Mouse (Mus musculus): ENCODE results near the gene Ankrd42. TPM values are rescaled to one million over a fixed set of nuclear protein-coding genes. Genes with fewer than 3 reads are reported as not detected.

Ankrd42 gene
- polyA plus RNA-seq, 2 experiments, result 3.4 to 4.8 TPM

- H3K9me3 ChIP-seq (ENCODE audit: control insufficient read depth, low read length), result no peaks in the 10 kb centered on the region
- no peak for DNase-seq (ENCODE audit: low spot score)
- peaks cover 55% of the 10 kb centered on the region for H3K36me3 ChIP-seq (ENCODE audit: control insufficient read depth, insufficient read depth, low read length)
- no peaks in the 10 kb centered on the region for H3K4me1 ChIP-seq (ENCODE audit: control insufficient read depth, insufficient read depth, low read length)
- H3K27me3 ChIP-seq (ENCODE audit: control insufficient read depth, insufficient read depth, low read length), result no peaks in the 10 kb centered on the region
- H3K4me2 ChIP-seq (replicated peaks; ENCODE audit: low read depth, low read length, severe bottlenecking), result no peak overlapping the region
- H3K27ac ChIP-seq (replicated peaks; ENCODE audit: low read depth, low read length), result no peak overlapping the region
- WGBS, result 86% methylated on average over 7 of the region's 7 CpGs
- H3K4me3 ChIP-seq (replicated peaks; ENCODE audit: low read length), result no peak overlapping the region
- TF ChIP-seq POLR2A (IDR thresholded peaks at IDR 0.05; ENCODE audit: borderline replicate concordance, extremely low read depth, insufficient read depth, insufficient read length), result no peak
- ATAC-seq (ENCODE audit: low FRiP score, low read depth), result no peak
- H3K9ac ChIP-seq (ENCODE audit: low read depth, low read length, severe bottlenecking), result no peak overlapping the region
Observed at GRCm38 (mm10) chr7:92647790-92648189, 10.8 kb upstream of the Ankrd42 start.

DNA sequence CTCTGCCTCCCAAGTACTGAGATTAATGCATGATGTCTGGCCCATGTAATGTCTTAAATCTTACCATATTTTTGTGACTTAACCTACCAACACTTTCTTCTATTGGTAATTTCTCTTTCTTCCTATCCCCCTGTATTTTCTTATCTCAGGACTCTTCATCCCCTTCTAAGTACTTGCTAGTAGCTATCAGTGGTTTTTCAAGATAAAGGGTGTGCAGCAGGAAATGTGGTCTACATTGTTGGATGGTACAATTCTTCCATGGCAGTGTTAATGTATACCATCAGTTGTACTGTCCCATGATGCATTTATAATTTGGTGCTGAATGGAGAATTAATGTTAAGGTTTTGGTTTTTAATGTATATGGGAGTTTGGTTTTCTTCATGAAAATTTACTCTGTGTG lies 5.4 kb upstream of the Ankrd42 start:
- Histone ChIP-seq H3K36me3 (ENCODE audit: control insufficient read depth, insufficient read depth, low read length) (peaks cover 39% of the 10 kb centered on the region), H3K27me3 (ENCODE audit: control insufficient read depth, insufficient read depth, low read length) (no peaks in the 10 kb centered on the region), H3K27ac (replicated peaks; ENCODE audit: low read depth, low read length) (no peak overlapping the region), H3K9ac (ENCODE audit: low read depth, low read length, severe bottlenecking) (no peak overlapping the region), H3K4me3 (replicated peaks; ENCODE audit: low read length) (no peak overlapping the region), H3K9me3 (ENCODE audit: control insufficient read depth, low read length) (no peaks in the 10 kb centered on the region), H3K4me2 (replicated peaks; ENCODE audit: low read depth, low read length, severe bottlenecking) (no peak overlapping the region), H3K4me1 (ENCODE audit: control insufficient read depth, insufficient read depth, low read length) (peaks cover 3% of the 10 kb centered on the region; the same call in 1 of the 2 replicates)
- TF ChIP-seq POLR2A (IDR thresholded peaks at IDR 0.05; ENCODE audit: borderline replicate concordance, extremely low read depth, insufficient read depth, insufficient read length), result no peak
- ATAC-seq (ENCODE audit: low FRiP score, low read depth) (no peak), DNase-seq (ENCODE audit: low spot score) (no peak)

GRCm38 (mm10) chr7:92638050-92638449 lies 1.1 kb upstream of the Ankrd42 start:
- Histone ChIP-seq H3K9ac (ENCODE audit: low read depth, low read length, severe bottlenecking) (no peak overlapping the region), H3K27me3 (ENCODE audit: control insufficient read depth, insufficient read depth, low read length) (no peaks in the 10 kb centered on the region), H3K36me3 (ENCODE audit: control insufficient read depth, insufficient read depth, low read length) (peaks cover 10% of the 10 kb centered on the region; the same call in 1 of the 2 replicates), H3K4me2 (replicated peaks; ENCODE audit: low read depth, low read length, severe bottlenecking) (peak overlapping the region; percentile 66), H3K9me3 (ENCODE audit: control insufficient read depth, low read length) (no peaks in the 10 kb centered on the region), H3K4me1 (ENCODE audit: control insufficient read depth, insufficient read depth, low read length) (peaks cover 8% of the 10 kb centered on the region), H3K27ac (replicated peaks; ENCODE audit: low read depth, low read length) (no peak overlapping the region), H3K4me3 (replicated peaks; ENCODE audit: low read length) (peak overlapping the region; percentile 86; the same call in 1 of the 2 replicates)
- DNase-seq (ENCODE audit: low spot score), result no peak
- ATAC-seq (ENCODE audit: low FRiP score, low read depth), result no peak
- TF ChIP-seq POLR2A (IDR thresholded peaks at IDR 0.05; ENCODE audit: borderline replicate concordance, extremely low read depth, insufficient read depth, insufficient read length), result no peak
- 92% methylated on average over 5 of the region's 5 CpGs for WGBS

DNA sequence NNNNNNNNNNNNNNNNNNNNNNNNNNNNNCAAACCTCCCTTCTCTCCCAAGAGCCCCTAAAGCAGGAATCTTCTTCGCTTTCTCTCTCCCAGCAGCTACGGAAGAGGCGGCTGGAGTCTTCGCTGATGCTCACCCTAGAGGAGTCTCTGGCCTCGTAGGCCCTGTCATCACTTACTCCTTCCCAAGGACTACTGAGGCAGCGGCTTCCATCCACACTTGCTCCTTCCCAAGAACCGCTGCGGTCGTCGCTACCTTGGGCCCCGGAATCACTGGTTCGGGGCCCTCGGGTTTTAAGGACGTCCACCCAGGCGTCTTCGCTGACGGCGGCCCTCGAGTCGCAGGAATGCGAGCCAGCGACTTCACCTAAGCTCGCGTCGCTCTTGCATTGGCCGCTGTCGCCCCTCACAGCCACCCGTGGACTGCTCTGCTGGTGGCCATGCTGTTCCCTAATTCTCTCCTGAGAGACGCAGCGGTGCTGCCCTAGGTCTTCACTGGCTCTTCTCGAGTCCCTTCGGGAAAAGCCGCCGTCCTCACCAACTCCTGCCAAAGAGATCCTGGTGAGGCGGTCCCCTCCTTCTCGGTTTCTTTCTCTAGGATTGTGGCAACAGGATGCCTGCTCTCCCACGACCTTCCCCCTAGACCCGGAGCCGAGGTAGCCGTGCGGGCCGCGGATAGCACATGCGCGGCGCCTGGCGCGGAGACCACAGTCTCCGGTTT lies 489 bp downstream of the Ankrd42 start:
- peak overlapping the region; percentile 94 for H3K4me2 ChIP-seq (replicated peaks; ENCODE audit: low read depth, low read length, severe bottlenecking)
- DNase-seq (ENCODE audit: low spot score), result peak; percentile 13
- no peaks in the 10 kb centered on the region for H3K27me3 ChIP-seq (ENCODE audit: control insufficient read depth, insufficient read depth, low read length)
- H3K9me3 ChIP-seq (ENCODE audit: control insufficient read depth, low read length), result no peaks in the 10 kb centered on the region
- H3K27ac ChIP-seq (replicated peaks; ENCODE audit: low read depth, low read length), result peak overlapping the region; percentile 76; the same call in 1 of the 2 replicates
- 3% methylated on average over 49 of the region's 49 CpGs for WGBS
- peaks cover 8% of the 10 kb centered on the region; the same call in 1 of the 2 replicates for H3K36me3 ChIP-seq (ENCODE audit: control insufficient read depth, insufficient read depth, low read length)
- H3K4me1 ChIP-seq (ENCODE audit: control insufficient read depth, insufficient read depth, low read length), result peaks cover 8% of the 10 kb centered on the region
- H3K9ac ChIP-seq (ENCODE audit: low read depth, low read length, severe bottlenecking), result peak overlapping the region; percentile 77
- H3K4me3 ChIP-seq (replicated peaks; ENCODE audit: low read length), result peak overlapping the region; percentile 86
- TF ChIP-seq POLR2A (IDR thresholded peaks at IDR 0.05; ENCODE audit: borderline replicate concordance, extremely low read depth, insufficient read depth, insufficient read length), result no peak
- ATAC-seq (ENCODE audit: low FRiP score, low read depth), result peak; percentile 68

DNA sequence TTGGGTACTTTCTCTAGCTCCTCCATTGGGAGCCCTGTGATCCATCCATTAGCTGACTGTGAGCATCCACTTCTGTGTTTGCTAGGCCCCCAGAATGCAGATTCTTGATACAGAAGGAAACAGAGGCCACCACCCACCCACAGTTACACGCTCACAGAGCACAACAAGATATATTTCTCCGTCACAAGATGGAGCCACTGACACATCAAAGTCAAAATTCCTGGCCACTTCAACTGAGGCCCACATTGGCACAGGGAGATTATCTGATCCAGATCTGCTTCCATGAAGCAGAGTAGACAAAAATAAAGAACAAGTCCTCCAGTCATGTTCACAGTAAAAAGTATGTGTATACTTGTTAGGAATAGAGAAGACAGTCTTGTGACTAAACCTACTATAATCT lies 6.8 kb downstream of the Ankrd42 start:
- H3K27me3 ChIP-seq (ENCODE audit: control insufficient read depth, insufficient read depth, low read length), result no peaks in the 10 kb centered on the region
- H3K9ac ChIP-seq (ENCODE audit: low read depth, low read length, severe bottlenecking), result no peak overlapping the region
- no peak overlapping the region for H3K4me2 ChIP-seq (replicated peaks; ENCODE audit: low read depth, low read length, severe bottlenecking)
- no peaks in the 10 kb centered on the region for H3K4me1 ChIP-seq (ENCODE audit: control insufficient read depth, insufficient read depth, low read length)
- 61% methylated on average over 2 of the region's 2 CpGs for WGBS
- H3K36me3 ChIP-seq (ENCODE audit: control insufficient read depth, insufficient read depth, low read length), result no peaks in the 10 kb centered on the region
- no peak overlapping the region for H3K27ac ChIP-seq (replicated peaks; ENCODE audit: low read depth, low read length)
- ATAC-seq (ENCODE audit: low FRiP score, low read depth) (no peak), DNase-seq (ENCODE audit: low spot score) (no peak)
- no peaks in the 10 kb centered on the region for H3K9me3 ChIP-seq (ENCODE audit: control insufficient read depth, low read length)
- no peak for TF ChIP-seq POLR2A (IDR thresholded peaks at IDR 0.05; ENCODE audit: borderline replicate concordance, extremely low read depth, insufficient read depth, insufficient read length)
- no peak overlapping the region for H3K4me3 ChIP-seq (replicated peaks; ENCODE audit: low read length)
